Mouse (Mus musculus): ENCODE measurements around the gene Rxylt1.

Rxylt1 gene

GRCm38 (mm10) chr10:122044926-122045325 lies 52.2 kb downstream of the Rxylt1 start:
- DNase-seq (ENCODE audit: low read depth): no peak

- no peak for DNase-seq (ENCODE audit: low read depth)
These were observed 56.8 kb downstream of the Rxylt1 start for GRCm38 (mm10) chr10:122040372-122040771.

DNA sequence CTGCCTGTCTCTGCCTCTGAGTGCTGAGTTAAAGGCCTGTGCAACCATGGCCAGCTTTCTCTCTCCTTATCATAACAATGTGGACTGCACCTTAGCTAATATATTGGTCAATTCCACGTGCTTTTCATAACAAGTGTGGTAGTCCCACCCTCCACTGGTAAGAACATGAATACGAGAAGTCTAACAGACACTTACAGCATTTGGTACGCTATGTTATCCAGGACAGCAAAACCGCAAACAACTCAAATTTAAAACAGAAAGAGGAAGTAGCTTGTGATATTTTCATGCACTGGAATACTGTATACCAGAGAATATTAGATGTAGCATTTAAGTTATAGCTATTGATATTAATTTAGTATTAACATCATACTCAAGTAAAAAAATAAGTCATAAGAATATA lies 57.6 kb downstream of the Rxylt1 start:
- DNase-seq (ENCODE audit: low read depth): no peak

DNA sequence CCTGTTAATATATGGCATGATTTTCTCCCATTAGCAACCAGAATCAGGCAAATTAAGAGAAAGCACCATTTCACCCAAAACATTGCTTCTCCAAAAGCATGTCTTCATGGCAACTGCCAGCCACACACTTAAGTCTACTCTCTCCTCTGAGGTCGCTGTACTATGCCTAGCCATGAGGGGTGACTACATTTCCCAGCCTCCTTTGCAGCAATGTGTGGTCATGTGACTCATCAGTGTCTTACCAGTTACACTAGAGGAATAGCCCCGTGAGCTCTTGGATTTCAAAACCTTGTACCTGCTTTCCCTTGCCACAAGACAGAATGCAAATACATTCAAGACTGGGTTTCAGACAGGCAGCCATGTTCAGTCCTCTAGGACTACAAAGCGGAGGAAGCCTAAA lies 58.6 kb downstream of the Rxylt1 start:
- DNase-seq (ENCODE audit: low read depth): no peak

DNA sequence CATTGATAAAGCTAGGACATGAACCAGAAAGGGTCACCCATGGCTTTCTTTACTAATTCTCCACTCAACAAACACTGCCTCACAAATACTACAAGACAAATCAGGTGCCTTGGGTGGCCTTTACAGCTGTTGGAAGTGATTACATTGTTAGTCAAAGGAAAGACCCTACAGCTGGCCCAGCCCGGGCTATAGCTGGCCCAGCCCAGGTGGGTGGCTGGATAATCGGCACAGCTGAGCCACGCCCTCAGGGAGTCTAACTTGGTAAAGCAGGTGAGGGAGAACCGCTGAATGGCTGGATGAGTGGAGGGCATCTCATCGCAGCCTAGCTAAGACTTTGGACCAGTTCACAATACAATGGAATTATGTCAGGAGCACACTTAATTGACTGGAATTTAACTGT lies 63.9 kb downstream of the Rxylt1 start:
- no peak for DNase-seq (ENCODE audit: low read depth)

- no peak for DNase-seq (ENCODE audit: low read depth)
These were observed 66.8 kb downstream of the Rxylt1 start for GRCm38 (mm10) chr10:122030420-122030819.

DNA sequence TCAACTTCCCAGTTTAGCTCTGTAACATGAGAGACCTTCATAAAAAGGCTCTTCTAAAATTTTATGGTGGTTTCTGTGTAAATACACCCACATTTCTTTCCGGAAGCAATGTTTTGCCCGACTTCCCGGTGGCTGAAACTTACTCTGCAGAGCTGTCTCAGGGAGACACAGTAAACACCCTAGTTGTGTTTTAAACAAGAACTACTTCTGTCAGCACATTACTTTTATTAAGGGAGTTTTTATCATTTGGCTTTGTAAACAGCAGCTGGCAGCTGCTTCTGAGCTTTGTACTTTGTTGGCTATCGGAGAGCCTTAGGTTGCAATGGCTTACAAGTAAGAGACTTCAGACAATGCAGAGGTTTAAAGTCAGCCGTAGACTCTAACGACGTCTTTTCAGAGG lies 67.4 kb downstream of the Rxylt1 start:
- DNase-seq (ENCODE audit: low read depth): no peak

All from c-Kit-positive CD71-negative TER-119-negative erythroid progenitor cells, embryonic 14.5 days (primary cell).